Mouse (Mus musculus): ENCODE results near the gene Olfr986.

GRCm38 (mm10) chr9:40177017-40177416, 3.7 kb upstream of the Olfr986 start:
- TF ChIP-seq CTCF (IDR thresholded peaks at IDR 0.05; ENCODE audit: borderline replicate concordance, insufficient read depth, low read depth, low read length) = no peak
- TF ChIP-seq POLR2A (IDR thresholded peaks at IDR 0.05; ENCODE audit: borderline replicate concordance, insufficient read depth, low read length) = no peak
